Mouse (Mus musculus) spleen, postnatal 14 days (tissue): Measurements from ENCODE around the gene Slc27a5.

ENCODE experiments used
- DNase-seq, 2 experiments: peaks; one replicate each; pipeline ENCODE4 v3.0.0; 2021 to 2022; ENCODE audit warnings: low spot score in 2 of 2

Gene Slc27a5

GRCm38 (mm10) chr7:13024805-13025204, 26.8 kb upstream of the Slc27a5 start:
- peak; percentile 50 to 65 for DNase-seq

- DNase-seq = peak; percentile 89 to 91
These were observed 26.1 kb upstream of the Slc27a5 start for GRCm38 (mm10) chr7:13023928-13024731.

DNA sequence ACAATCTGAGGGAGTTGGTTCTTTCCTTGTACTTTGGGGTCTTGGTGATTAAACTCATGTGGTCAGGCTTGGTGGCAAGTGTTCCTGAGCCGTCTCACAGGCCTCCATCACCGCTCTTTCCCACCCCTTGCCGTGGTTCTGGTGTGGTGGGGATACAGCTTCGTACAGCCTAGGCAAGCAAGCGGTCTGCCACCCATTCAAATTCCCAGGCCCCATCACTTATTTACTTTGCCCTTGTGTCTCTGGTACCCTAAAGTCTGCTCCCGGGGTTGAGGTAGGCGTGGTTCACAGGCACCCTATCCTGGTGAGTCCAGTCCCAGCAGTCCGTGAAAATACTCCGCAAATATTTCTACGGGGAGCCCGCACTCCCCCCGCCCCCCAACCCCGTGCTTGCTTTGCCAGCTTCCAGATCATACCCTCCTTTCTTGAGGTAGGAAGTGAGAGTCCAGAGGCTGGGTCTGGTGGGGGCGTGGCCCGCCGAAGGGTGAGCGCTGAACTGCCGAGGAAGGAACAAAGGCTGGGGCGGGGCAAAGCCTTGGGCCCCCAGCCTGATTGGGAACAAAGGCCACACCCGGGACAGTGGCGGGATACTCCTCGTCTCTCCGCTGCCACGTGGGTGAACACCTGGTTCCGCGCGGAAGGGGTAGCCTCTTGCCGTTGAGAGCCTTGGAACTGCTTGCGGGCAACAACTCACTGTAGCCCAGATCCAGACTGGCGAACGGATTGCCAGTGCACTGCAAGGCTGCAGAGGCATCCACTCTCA, 25.0 kb upstream of the Slc27a5 start:
- DNase-seq = peak; percentile 47 to 49

DNA sequence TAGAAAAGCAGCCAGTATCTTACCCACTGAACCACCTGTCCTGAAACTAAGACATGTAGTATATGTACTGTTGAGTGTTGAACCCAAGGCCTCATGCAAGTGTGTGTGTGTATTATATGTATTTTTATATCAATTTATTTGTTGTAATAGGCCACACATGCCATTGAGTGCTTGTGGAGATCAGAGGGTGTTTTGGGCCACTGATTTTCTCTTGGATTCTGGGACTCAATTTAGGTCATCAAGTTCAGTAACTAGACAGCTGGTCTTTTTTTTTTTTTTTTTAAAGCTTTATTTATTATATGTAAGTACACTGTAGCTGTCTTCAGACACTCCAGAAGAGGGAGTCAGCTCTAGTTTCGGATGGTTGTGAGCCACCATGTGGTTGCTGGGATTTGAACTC, 17.2 kb upstream of the Slc27a5 start:
- DNase-seq = no peak

- DNase-seq = no peak
These were observed 16.4 kb upstream of the Slc27a5 start for GRCm38 (mm10) chr7:13014275-13014839.

GRCm38 (mm10) chr7:13013671-13014070, 15.7 kb upstream of the Slc27a5 start:
- DNase-seq = no peak

- DNase-seq = no peak
These were observed 12.3 kb upstream of the Slc27a5 start, which contains the start of gene Zbtb45 for GRCm38 (mm10) chr7:13010005-13010908. Gene Zbtb45 (minus strand): TSS chr7:13010034.

- DNase-seq = peak; percentile 82 to 90
These were observed 11.4 kb upstream of the Slc27a5 start for GRCm38 (mm10) chr7:13009143-13010004.

DNA sequence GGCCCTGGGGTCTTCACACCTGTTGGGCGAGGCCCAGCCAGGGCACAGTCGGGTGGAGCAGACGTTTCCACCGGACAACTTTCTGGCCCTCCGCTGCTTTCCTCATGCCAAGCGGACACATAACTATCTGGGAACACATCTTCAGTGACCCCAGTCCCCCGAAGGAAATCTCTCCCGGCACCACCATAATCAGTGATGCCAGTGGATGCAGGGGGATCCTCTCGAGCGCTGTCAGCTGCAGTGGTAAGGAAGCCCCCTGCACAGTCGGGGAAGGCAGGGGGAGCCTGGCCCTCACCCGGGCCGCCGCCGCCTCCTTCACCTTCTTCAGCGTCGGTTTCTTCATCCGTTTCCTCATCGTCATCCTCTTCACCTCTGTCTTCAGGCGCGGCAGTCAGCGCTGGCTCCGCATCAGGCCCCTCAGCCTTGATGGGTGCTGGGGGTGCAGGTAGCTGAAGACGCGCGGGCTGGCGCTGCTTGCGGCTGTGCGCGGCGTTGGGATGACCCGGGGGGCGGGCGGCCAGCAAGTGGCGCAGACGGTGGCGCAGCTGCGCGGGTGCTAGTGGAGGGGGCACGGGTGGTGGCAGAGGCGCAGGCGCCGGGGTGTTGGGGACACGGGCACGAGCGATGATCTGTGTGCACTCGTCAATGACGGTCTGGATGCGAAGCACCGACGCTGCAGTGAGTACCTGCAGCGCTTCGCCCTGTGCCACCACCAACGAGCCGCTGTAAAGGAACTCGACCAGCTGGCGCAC, 9.5 kb upstream of the Slc27a5 start:
- no peak for DNase-seq

- no peak for DNase-seq
These were observed 8.5 kb upstream of the Slc27a5 start for GRCm38 (mm10) chr7:13006531-13006930.

GRCm38 (mm10) chr7:13006011-13006410, 8.0 kb upstream of the Slc27a5 start:
- no peak for DNase-seq

DNA sequence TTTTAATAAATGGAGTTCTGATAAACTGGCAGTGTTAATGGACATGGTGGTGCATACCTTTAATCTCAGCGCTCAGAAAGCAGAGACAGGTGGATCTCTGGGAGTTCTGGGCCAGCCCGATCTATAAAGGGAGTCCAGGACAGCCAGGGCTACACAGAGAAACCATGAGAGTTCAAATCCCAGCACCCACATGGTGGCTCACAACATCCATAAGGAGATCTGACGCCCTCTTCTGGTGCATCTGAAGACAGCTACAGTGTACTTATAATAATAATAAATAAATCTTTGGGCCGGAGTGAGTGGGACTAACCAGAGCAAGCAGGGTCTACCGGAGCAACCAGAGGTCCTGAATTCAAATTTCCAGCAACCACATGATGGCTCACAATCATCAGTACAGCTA, 5.4 kb upstream of the Slc27a5 start:
- DNase-seq = no peak

GRCm38 (mm10) chr7:13001584-13001983, 3.6 kb upstream of the Slc27a5 start:
- no peak for DNase-seq

- DNase-seq = no peak
These were observed 859 bp upstream of the Slc27a5 start, which contains the start of gene Trim28 for GRCm38 (mm10) chr7:12998851-12999250. Gene Trim28 (plus strand): TSS chr7:12999114.

- no peak for DNase-seq
These were observed 762 bp downstream of the Slc27a5 start for GRCm38 (mm10) chr7:12997230-12997629.

DNA sequence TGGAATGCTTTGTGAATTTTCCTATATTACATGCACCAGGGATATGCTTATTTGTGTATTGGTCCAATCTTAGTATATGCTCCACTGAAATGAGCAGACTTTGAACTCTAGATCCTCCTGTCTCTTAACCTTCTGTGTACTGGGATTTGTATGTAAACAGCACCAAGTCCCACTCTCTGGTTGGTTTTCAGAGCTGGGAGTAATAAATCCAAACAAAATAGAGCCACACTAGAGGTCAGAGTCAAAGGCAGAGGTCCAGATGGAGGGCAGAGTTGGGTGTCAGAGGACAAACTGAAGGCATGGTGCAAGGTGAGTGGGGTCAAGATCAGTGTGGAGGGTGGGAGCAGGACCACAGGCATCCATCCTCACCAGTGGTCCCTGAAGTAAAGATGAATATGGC, 2.1 kb downstream of the Slc27a5 start:
- no peak for DNase-seq

- DNase-seq = no peak
These were observed 4.8 kb downstream of the Slc27a5 start for GRCm38 (mm10) chr7:12993148-12993547.

- DNase-seq = peak in 1 of 2 experiments; percentile 32
These were observed 5.8 kb downstream of the Slc27a5 start for GRCm38 (mm10) chr7:12992222-12992621.

GRCm38 (mm10) chr7:12987409-12988189, 10.4 kb downstream of the Slc27a5 start:
- no peak for DNase-seq
